Mouse (Mus musculus): ENCODE measurements around the gene Dlg1.

DNA sequence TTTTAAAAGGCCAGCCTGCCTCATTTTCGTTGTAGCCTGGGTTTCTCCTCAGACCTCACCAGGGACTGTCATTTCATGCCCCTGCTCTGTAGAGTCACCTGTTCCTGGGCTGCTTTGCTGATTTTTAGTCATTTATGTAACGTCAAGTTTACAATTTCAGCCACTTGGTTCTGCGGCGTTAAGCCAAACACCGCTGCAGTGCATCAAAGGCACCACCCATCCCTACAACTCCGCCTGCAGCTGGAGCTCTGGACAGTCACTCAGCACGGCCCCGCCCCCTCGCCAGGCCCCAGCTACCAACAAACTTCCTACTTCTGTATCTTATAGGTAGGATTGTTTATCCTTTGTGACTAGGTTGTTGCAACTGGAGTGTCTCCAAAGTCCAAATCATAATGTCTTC is 243.7 kb downstream of the Dlg1 start:
- TF ChIP-seq CTCF (IDR thresholded peaks at IDR 0.05; ENCODE audit: insufficient read depth, low read depth, low read length), result no peak
- no peak for TF ChIP-seq POLR2A (IDR thresholded peaks at IDR 0.05; ENCODE audit: insufficient read depth, low read depth, low read length)

Data from olfactory bulb, adult 2 months (tissue).